Mouse (Mus musculus) cerebellum, postnatal 14 days (tissue): ENCODE results near the gene Syne1.

Experiments used
- DNase-seq, 2 experiments: peaks; one replicate each; pipeline ENCODE4 v3.0.0; 2021; ENCODE audit warnings: mixed read lengths in 2 of 2

The Syne1 gene

GRCm38 (mm10) chr10:5045671-5046070 is 505.6 kb downstream of the Syne1 start:
- no peak for DNase-seq

- DNase-seq, result no peak
Measured at GRCm38 (mm10) chr10:5045213-5045612, 506.1 kb downstream of the Syne1 start.

- DNase-seq, result no peak
Measured at GRCm38 (mm10) chr10:5044481-5044880, 506.8 kb downstream of the Syne1 start.

GRCm38 (mm10) chr10:5041254-5041653 is 510.0 kb downstream of the Syne1 start:
- no peak for DNase-seq

GRCm38 (mm10) chr10:5032192-5033048 is 518.9 kb downstream of the Syne1 start:
- DNase-seq, result no peak

GRCm38 (mm10) chr10:5029883-5030282 is 521.4 kb downstream of the Syne1 start:
- DNase-seq, result no peak

- DNase-seq, result no peak
Measured at GRCm38 (mm10) chr10:5029161-5029560, 522.1 kb downstream of the Syne1 start.

- DNase-seq, result no peak
Measured at GRCm38 (mm10) chr10:5028301-5028700, 523.0 kb downstream of the Syne1 start.

- no peak for DNase-seq
Measured at GRCm38 (mm10) chr10:5027208-5027607, 524.1 kb downstream of the Syne1 start.

GRCm38 (mm10) chr10:5025906-5026305 is 525.4 kb downstream of the Syne1 start:
- DNase-seq, result no peak

- DNase-seq, result no peak
Measured at GRCm38 (mm10) chr10:5017148-5017547, 534.1 kb downstream of the Syne1 start.

- DNase-seq, result no peak
Measured at GRCm38 (mm10) chr10:5014976-5015375, 536.3 kb downstream of the Syne1 start.

GRCm38 (mm10) chr10:5012004-5012403 is 539.3 kb downstream of the Syne1 start:
- no peak for DNase-seq

- peak in 1 of 2 experiments; percentile 18 for DNase-seq
Measured at GRCm38 (mm10) chr10:5008795-5009366, 542.4 kb downstream of the Syne1 start.

- DNase-seq, result no peak
Measured at GRCm38 (mm10) chr10:4996592-4996991, 554.7 kb downstream of the Syne1 start.

GRCm38 (mm10) chr10:4993802-4994201 is 557.5 kb downstream of the Syne1 start:
- no peak for DNase-seq

- no peak for DNase-seq
Measured at GRCm38 (mm10) chr10:4983919-4984318, 567.4 kb downstream of the Syne1 start.

- no peak for DNase-seq
Measured at GRCm38 (mm10) chr10:4977374-4977773, 573.9 kb downstream of the Syne1 start.

- DNase-seq, result no peak
Measured at GRCm38 (mm10) chr10:4976557-4976956, 574.7 kb downstream of the Syne1 start.

GRCm38 (mm10) chr10:4974246-4974645 is 577.0 kb downstream of the Syne1 start:
- no peak for DNase-seq

- DNase-seq, result peak; percentile 14 to 28
Measured at GRCm38 (mm10) chr10:4972026-4972425, 579.3 kb downstream of the Syne1 start.

GRCm38 (mm10) chr10:4971586-4971985 is 579.7 kb downstream of the Syne1 start:
- DNase-seq, result no peak

GRCm38 (mm10) chr10:4971156-4971555 is 580.1 kb downstream of the Syne1 start:
- DNase-seq, result no peak
